Mouse (Mus musculus): ENCODE data around the gene Ankrd36. TPM values are rescaled to one million over a fixed set of nuclear protein-coding genes. Genes with fewer than 3 reads are reported as not detected.

Ankrd36 gene
- polyA plus RNA-seq (2017; shearing (Covaris generic)), result under 1 TPM in 1 of 2 experiments, not detected in 1; 0.55 TPM

DNA sequence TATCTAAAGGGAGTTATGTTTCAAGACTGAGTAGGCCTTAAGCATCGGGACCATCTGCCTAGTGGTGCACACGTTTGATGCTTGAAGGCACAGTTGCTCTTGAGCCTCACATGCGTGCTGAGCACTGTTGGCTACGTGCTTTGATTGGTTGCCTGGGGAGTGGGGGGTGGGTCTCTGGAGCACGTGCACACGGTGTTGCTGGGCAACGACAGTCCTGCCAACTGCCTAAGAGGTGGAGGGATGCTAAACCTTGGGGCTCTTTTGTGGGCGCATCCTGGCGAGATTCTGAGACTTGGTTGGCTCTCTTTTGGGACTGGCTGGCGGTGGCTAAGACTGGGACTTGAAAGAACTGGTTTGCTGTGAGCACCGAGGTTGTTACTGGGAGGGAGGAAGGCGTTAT is at the start of gene Ankrd36:
Gene Ankrd36, plus strand, starts transcription at position 211 of the 400 bp plus-strand sequence.

DNA sequence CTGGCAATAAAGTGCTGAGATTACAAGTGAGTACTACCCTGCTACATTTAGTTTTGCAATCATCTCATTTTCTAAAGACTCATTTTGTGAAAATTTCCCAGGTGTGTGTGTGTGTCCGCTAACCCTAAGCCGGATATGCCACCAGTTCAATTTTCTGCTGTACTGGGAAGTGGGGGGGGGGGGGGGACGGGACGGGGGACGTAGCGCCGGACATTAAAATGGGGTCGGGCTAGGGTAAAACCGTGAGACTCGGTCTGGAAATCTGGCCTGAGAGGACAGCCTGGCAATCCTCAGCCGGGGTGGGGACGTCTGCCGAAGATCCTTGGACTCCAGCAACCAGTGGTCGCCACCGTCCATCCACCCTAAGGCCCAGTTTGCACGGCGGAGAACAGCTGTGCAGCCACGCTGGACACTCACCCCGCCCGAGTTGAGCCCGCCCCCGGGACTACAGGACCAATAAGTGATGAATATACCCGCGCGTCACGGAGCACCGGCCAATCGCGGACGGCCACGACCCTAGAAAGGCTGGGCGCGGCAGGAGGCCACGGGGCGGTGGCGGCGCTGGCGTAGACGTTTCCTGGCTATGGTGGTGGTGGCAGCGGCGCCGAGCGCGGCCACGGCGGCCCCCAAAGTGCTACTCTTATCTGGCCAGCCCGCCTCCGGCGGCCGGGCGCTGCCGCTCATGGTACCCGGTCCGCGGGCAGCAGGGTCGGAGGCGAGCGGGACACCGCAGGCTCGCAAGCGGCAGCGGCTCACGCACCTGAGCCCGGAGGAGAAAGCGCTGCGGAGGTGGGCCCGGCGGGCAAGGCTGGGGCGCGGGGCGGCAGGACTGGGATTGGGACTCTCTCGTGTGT is 48.8 kb upstream of the Ankrd36 start, which contains the start of gene Xbp1:
Gene Xbp1, plus strand, starts transcription at position 248 of the 854 bp plus-strand sequence.

DNA sequence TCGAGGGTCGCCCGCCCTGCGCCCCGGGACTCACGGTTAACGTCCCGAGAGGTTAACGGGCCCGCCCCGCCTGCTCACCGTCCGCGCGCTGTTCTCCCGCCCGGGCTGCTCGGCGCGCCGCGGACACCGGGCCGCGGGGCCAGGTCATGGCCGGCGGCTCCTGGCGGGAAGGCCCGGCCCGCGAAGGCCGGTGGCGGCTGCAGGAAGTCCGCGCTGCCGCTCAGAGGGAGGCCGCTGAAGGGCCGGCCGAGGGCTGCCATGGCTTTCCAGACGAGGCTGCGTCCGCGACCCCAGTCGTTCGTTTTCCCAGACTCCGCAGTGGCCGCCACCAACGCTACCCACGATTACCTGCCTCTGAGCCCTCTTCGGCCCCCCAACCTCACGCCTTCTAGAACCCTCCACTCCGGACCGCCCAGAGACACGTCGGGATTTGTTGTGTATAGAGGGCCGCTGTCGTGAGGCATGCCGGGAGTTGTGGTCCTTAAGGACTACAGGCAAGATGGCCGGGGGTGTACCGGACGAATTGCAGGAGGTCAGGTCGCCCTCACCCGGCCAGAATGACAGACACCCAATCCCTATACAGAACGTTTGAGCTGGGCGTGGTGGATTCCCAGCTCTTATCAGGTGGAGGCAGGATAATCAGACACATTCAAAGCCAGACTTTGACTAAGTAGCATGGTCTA is 27.5 kb upstream of the Ankrd36 start, which contains the start of gene Ccdc117:
Gene Ccdc117, minus strand, starts transcription at position 389 of the 683 bp plus-strand sequence.

DNA sequence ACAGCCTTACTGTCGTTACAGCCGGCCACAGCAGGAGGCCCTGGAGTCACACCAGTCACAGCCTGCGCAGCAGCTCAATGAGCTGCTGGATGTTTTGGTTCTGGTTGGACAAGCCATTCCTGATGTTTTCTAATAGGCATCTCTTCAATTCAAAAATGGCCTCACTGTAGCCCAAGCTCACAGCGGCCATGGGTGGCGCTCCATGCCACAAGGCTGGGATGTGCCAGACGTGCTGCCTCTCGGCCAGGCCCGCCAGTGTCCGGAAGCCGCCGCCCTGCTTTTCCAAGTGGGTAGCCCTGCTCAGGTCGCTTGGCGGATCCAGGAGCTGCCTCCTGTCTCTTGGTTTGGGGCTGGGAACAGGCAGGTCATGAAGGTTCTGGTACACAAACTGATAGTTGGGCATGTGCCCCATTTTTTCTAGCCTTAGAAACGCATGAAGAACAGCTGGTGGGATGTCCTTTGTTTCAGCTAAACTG is 146.2 kb downstream of the Ankrd36 start, which contains the start of gene Mrps24:
Gene Mrps24, minus strand, starts transcription at position 51 of the 476 bp plus-strand sequence.

Other genes with a start within 250 kb of the Ankrd36 start
- 10 to 100 TPM; 16.6 to 21.8 TPM for gene Znrf3, start 124.8 kb upstream of the Ankrd36 start, polyA plus RNA-seq (2017; shearing (Covaris generic))
- 100 to 1,000 TPM; 141 to 151 TPM for gene Xbp1, start 49.0 kb upstream of the Ankrd36 start, polyA plus RNA-seq (2017; shearing (Covaris generic))
- 10 to 100 TPM; 37.7 to 48.9 TPM for gene Ccdc117, start 27.5 kb upstream of the Ankrd36 start, polyA plus RNA-seq (2017; shearing (Covaris generic))
- 100 to 1,000 TPM; 151 to 176 TPM for gene Mrps24, start 146.0 kb downstream of the Ankrd36 start, polyA plus RNA-seq (2017; shearing (Covaris generic))
- gene Urgcp, start 192.7 kb downstream of the Ankrd36 start, polyA plus RNA-seq (2017; shearing (Covaris generic)), result 10 to 100 TPM; 25.7 to 30.3 TPM
- gene Dbnl, start 218.8 kb downstream of the Ankrd36 start, polyA plus RNA-seq (2017; shearing (Covaris generic)), result 100 to 1,000 TPM; 259 to 276 TPM
- gene Pgam2, start 234.0 kb downstream of the Ankrd36 start, polyA plus RNA-seq (2017; shearing (Covaris generic)), result 1 to 10 TPM; 2.7 to 2.9 TPM

Measured in inflammation-experienced regulatory T-cells (primary cell).